Mouse (Mus musculus) CH12F3 (cell line): Measurements from ENCODE around the gene Lekr1.

ENCODE experiments used
- in situ Hi-C: fragments of 300-500 bp; cut with MboI; formaldehyde crosslinking; loops from 2 replicates; pipeline ENCODE4 v1.14.3; 2020; ENCODE audit warnings: low sequenced_read_pairs

The Lekr1 gene

GRCm38 (mm10) chr3:65665977-65666766, at the start of gene Lekr1:
TSS of gene Lekr1 (plus strand) at chr3:65666228.
- in situ Hi-C loops = no loop called here

GRCm38 (mm10) chr3:65617507-65617906, 48.5 kb upstream of the Lekr1 start:
- in situ Hi-C loops = no loop called here

GRCm38 (mm10) chr3:65619340-65619739, 46.7 kb upstream of the Lekr1 start:
- in situ Hi-C loops = no loop called here

GRCm38 (mm10) chr3:65623057-65623456, 43.0 kb upstream of the Lekr1 start:
- in situ Hi-C loops = no loop called here

- in situ Hi-C loops = no loop called here
Measured at GRCm38 (mm10) chr3:65625496-65626289, 40.3 kb upstream of the Lekr1 start.

- in situ Hi-C loops = no loop called here
Measured at GRCm38 (mm10) chr3:65626290-65626914, 39.6 kb upstream of the Lekr1 start.

- in situ Hi-C loops = no loop called here
Measured at GRCm38 (mm10) chr3:65627021-65627706, 38.9 kb upstream of the Lekr1 start.

- in situ Hi-C loops = no loop called here
Measured at GRCm38 (mm10) chr3:65627707-65628028, 38.4 kb upstream of the Lekr1 start.

- in situ Hi-C loops = no loop called here
Measured at GRCm38 (mm10) chr3:65629565-65630112, 36.4 kb upstream of the Lekr1 start.

- in situ Hi-C loops = no loop called here
Measured at GRCm38 (mm10) chr3:65633604-65634003, 32.4 kb upstream of the Lekr1 start.

GRCm38 (mm10) chr3:65635983-65636382, 30.0 kb upstream of the Lekr1 start:
- in situ Hi-C loops = no loop called here

GRCm38 (mm10) chr3:65637313-65637712, 28.7 kb upstream of the Lekr1 start:
- in situ Hi-C loops = no loop called here

GRCm38 (mm10) chr3:65638896-65639295, 27.1 kb upstream of the Lekr1 start:
- in situ Hi-C loops = no loop called here

GRCm38 (mm10) chr3:65639454-65640014, 26.5 kb upstream of the Lekr1 start:
- in situ Hi-C loops = no loop called here

- in situ Hi-C loops = no loop called here
Measured at GRCm38 (mm10) chr3:65642959-65643358, 23.1 kb upstream of the Lekr1 start.

GRCm38 (mm10) chr3:65643654-65644053, 22.4 kb upstream of the Lekr1 start:
- in situ Hi-C loops = no loop called here

GRCm38 (mm10) chr3:65647592-65647991, 18.4 kb upstream of the Lekr1 start:
- in situ Hi-C loops = no loop called here

GRCm38 (mm10) chr3:65648913-65649312, 17.1 kb upstream of the Lekr1 start:
- in situ Hi-C loops = no loop called here

- in situ Hi-C loops = no loop called here
Measured at GRCm38 (mm10) chr3:65650156-65650815, 15.7 kb upstream of the Lekr1 start.
